Mouse (Mus musculus): ENCODE results near the gene Stpg3. TPM values are rescaled to one million over a fixed set of nuclear protein-coding genes. Genes with fewer than 3 reads are reported as not detected.
A peak's percentile ranks its signal among the peaks of the same experiment; 100 is the strongest.
"Not testable (repeated sequence)": the region's sequence is repeated elsewhere in the genome, so short reads cannot be mapped to it uniquely, and the experiment has no call there.

Gene Stpg3
- polyA plus RNA-seq (2014; fragmentation: Nextera tagmentation; extraction: Ambion mirVana) = not detected in 2 replicates

DNA sequence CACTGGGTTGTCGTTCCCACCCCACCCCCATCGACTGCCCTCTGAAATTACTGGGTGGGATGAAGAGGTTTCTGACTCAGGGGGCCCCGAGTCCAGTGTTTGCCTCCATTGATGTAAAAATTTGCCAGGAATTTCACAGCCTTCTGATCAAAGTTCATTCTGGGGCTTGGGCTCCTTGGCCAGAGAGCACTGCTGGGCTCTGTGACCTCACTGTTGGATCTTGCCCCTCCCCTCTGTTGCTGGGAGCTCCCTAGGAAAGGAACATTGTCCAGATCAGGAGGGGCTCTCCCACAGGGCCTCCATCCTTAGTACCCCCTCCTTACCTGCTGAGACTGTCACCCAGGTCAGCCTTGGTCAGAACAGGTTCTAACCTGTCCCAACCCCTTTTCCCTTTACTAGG is at the start of gene Stpg3:
Gene Stpg3, minus strand, starts transcription at position 194 of the 400 bp plus-strand sequence.
- no peak within 1 kb of the TSS for H3K4me2 ChIP-seq
- H3K36me3 ChIP-seq (ENCODE audit: control insufficient read depth, insufficient read depth, low read length) = no peaks in the 10 kb centered on the region
- ATAC-seq (ENCODE audit: low FRiP score) = no peak
- H3K9ac ChIP-seq (ENCODE audit: low read length) = no peak within 1 kb of the TSS
- DNase-seq (ENCODE audit: low spot score, missing footprints) = peak; percentile 45
- no peaks in the 10 kb centered on the region for H3K9me3 ChIP-seq (ENCODE audit: control insufficient read depth, low read length)
- H3K4me3 ChIP-seq (ENCODE audit: low read depth, low read length) = no peak within 1 kb of the TSS
- no peaks in the 10 kb centered on the region for H3K27me3 ChIP-seq (ENCODE audit: control insufficient read depth, insufficient read depth, low read length)
- H3K4me1 ChIP-seq (ENCODE audit: control insufficient read depth, insufficient read depth, low read length) = peaks cover 18% of the 10 kb centered on the region
- 67% methylated on average over 3 of the region's 3 CpGs for WGBS
- H3K27ac ChIP-seq (ENCODE audit: low read depth, low read length) = no peak within 1 kb of the TSS

- DNase-seq (ENCODE audit: low spot score, missing footprints) (peak; percentile 79), ATAC-seq (ENCODE audit: low FRiP score) (no peak)
- Histone ChIP-seq H3K9me3 (ENCODE audit: control insufficient read depth, low read length) (no peaks in the 10 kb centered on the region), H3K27me3 (ENCODE audit: control insufficient read depth, insufficient read depth, low read length) (peaks cover 19% of the 10 kb centered on the region), H3K27ac (ENCODE audit: low read depth, low read length) (no peak overlapping the region), H3K4me1 (ENCODE audit: control insufficient read depth, insufficient read depth, low read length) (peaks cover 12% of the 10 kb centered on the region), H3K4me2 (peak overlapping the region; percentile 100), H3K4me3 (ENCODE audit: low read depth, low read length) (peak overlapping the region; percentile 65), H3K36me3 (ENCODE audit: control insufficient read depth, insufficient read depth, low read length) (no peaks in the 10 kb centered on the region), H3K9ac (ENCODE audit: low read length) (peak overlapping the region; percentile 50)
- WGBS = 21% methylated on average over 12 of the region's 12 CpGs
Measured at GRCm38 (mm10) chr2:25263623-25264285, 49.3 kb upstream of the Stpg3 start.

GRCm38 (mm10) chr2:25262795-25263622 is 48.6 kb upstream of the Stpg3 start:
- DNase-seq (ENCODE audit: low spot score, missing footprints) = no peak
- peak overlapping the region; percentile 100 for H3K4me2 ChIP-seq
- no peak overlapping the region for H3K27ac ChIP-seq (ENCODE audit: low read depth, low read length)
- H3K9me3 ChIP-seq (ENCODE audit: control insufficient read depth, low read length) = no peaks in the 10 kb centered on the region
- H3K4me3 ChIP-seq (ENCODE audit: low read depth, low read length) = peak overlapping the region; percentile 65
- H3K36me3 ChIP-seq (ENCODE audit: control insufficient read depth, insufficient read depth, low read length) = no peaks in the 10 kb centered on the region
- ATAC-seq (ENCODE audit: low FRiP score) = no peak; the same call in none of the 2 replicates
- peaks cover 19% of the 10 kb centered on the region for H3K27me3 ChIP-seq (ENCODE audit: control insufficient read depth, insufficient read depth, low read length)
- H3K4me1 ChIP-seq (ENCODE audit: control insufficient read depth, insufficient read depth, low read length) = peaks cover 12% of the 10 kb centered on the region
- WGBS = under 1% methylated on average over 82 of the region's 82 CpGs
- H3K9ac ChIP-seq (ENCODE audit: low read length) = peak overlapping the region; percentile 50

GRCm38 (mm10) chr2:25262291-25262767 is 47.9 kb upstream of the Stpg3 start, which contains the start of gene Tprn:
TSS of gene Tprn (plus strand) at chr2:25262618.
- H3K4me3 ChIP-seq (ENCODE audit: low read depth, low read length) = peak within 1 kb of the TSS; percentile 65
- H3K4me1 ChIP-seq (ENCODE audit: control insufficient read depth, insufficient read depth, low read length) = peaks cover 12% of the 10 kb centered on the region
- no peak within 1 kb of the TSS for H3K27ac ChIP-seq (ENCODE audit: low read depth, low read length)
- H3K4me2 ChIP-seq = peak within 1 kb of the TSS; percentile 100
- H3K27me3 ChIP-seq (ENCODE audit: control insufficient read depth, insufficient read depth, low read length) = peaks cover 19% of the 10 kb centered on the region
- H3K36me3 ChIP-seq (ENCODE audit: control insufficient read depth, insufficient read depth, low read length) = no peaks in the 10 kb centered on the region
- H3K9ac ChIP-seq (ENCODE audit: low read length) = peak within 1 kb of the TSS; percentile 54
- ATAC-seq (ENCODE audit: low FRiP score) (peak; percentile 99), DNase-seq (ENCODE audit: low spot score, missing footprints) (peak; percentile 97)
- WGBS = under 1% methylated on average over 39 of the region's 39 CpGs
- H3K9me3 ChIP-seq (ENCODE audit: control insufficient read depth, low read length) = no peaks in the 10 kb centered on the region

DNA sequence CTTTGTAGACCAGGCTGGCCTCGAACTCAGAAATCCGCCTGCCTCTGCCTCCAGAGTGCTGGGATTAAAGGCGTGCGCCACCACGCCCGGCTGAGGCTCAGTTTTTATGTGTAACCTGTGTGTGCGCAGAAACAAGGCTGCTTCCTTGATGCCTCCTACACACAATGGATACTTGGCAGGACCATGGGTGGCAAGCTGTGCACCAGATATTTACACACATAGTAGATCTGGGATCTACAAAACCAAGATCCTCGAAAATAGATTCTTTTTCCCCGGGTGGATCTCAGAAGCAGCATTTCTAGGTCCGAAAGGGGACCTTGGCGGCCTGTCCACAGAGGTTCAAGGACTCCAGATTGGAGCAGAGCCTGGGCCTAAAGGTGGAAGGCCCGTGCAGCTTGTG is 47.4 kb upstream of the Stpg3 start:
- H3K9me3 ChIP-seq (ENCODE audit: control insufficient read depth, low read length) = no peaks in the 10 kb centered on the region
- ATAC-seq (ENCODE audit: low FRiP score) (no peak), DNase-seq (ENCODE audit: low spot score, missing footprints) (no peak)
- H3K27me3 ChIP-seq (ENCODE audit: control insufficient read depth, insufficient read depth, low read length) = peaks cover 19% of the 10 kb centered on the region
- H3K4me1 ChIP-seq (ENCODE audit: control insufficient read depth, insufficient read depth, low read length) = peaks cover 12% of the 10 kb centered on the region
- H3K4me2 ChIP-seq = peak overlapping the region; percentile 100
- WGBS = 46% methylated on average over 12 of the region's 12 CpGs
- peak overlapping the region; percentile 65 for H3K4me3 ChIP-seq (ENCODE audit: low read depth, low read length)
- no peak overlapping the region for H3K27ac ChIP-seq (ENCODE audit: low read depth, low read length)
- H3K9ac ChIP-seq (ENCODE audit: low read length) = peak overlapping the region; percentile 54; the same call in 1 of the 2 replicates
- H3K36me3 ChIP-seq (ENCODE audit: control insufficient read depth, insufficient read depth, low read length) = no peaks in the 10 kb centered on the region

DNA sequence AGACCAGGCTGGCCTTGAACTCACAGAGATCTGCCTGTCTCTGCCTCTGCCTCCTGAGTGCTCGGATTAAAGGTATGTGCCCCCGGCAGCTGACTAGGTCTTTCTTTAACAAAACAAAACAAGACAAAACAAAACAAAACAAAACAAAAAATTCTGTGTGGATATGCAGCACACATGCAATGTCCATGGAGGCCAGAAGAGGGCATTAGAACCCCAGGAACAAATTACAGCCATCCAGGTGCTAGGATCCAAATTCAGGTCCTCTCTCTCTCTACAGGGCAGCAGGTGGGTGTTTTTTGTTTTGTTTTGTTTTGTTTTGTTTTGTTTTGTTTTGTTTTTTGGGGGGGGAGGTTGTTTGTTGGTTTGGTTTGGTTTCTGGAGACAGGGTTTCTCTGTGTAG is 44.5 kb upstream of the Stpg3 start:
- no peak overlapping the region for H3K4me3 ChIP-seq (ENCODE audit: low read depth, low read length)
- WGBS = 59% methylated on average over 2 of the region's 2 CpGs
- H3K27ac ChIP-seq (ENCODE audit: low read depth, low read length) = no peak overlapping the region
- no peaks in the 10 kb centered on the region for H3K9me3 ChIP-seq (ENCODE audit: control insufficient read depth, low read length)
- no peak overlapping the region for H3K4me2 ChIP-seq
- no peak overlapping the region for H3K9ac ChIP-seq (ENCODE audit: low read length)
- no peak for ATAC-seq (ENCODE audit: low FRiP score)
- H3K4me1 ChIP-seq (ENCODE audit: control insufficient read depth, insufficient read depth, low read length) = peaks cover 20% of the 10 kb centered on the region
- peaks cover 11% of the 10 kb centered on the region for H3K27me3 ChIP-seq (ENCODE audit: control insufficient read depth, insufficient read depth, low read length)
- no peaks in the 10 kb centered on the region for H3K36me3 ChIP-seq (ENCODE audit: control insufficient read depth, insufficient read depth, low read length)
- DNase-seq (ENCODE audit: low spot score, missing footprints) = no peak

DNA sequence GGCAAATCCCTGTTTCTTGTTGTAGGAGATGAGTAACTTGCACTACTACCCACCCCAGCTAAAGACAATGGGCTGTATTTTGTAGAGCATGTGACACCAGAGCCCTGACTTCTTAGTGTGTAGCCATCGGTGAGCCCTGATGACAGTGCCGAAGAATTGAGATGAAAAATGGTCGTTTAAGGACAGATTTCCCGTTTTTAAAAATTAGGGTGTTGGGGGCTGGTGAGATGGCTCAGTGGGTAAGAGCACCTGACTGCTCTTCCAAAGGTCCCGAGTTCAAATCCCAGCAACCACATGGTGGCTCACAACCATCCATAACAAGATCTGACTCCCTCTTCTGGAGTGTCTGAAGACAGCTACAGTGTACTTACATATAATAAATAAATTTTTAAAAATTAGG is 42.8 kb upstream of the Stpg3 start:
- 93% methylated on average over 5 of the region's 5 CpGs for WGBS
- not testable (repeated sequence) for H3K4me3 ChIP-seq (ENCODE audit: low read depth, low read length); H3K27ac ChIP-seq (ENCODE audit: low read depth, low read length); H3K36me3 ChIP-seq (ENCODE audit: control insufficient read depth, insufficient read depth, low read length); ATAC-seq (ENCODE audit: low FRiP score); DNase-seq (ENCODE audit: low spot score, missing footprints); H3K9ac ChIP-seq (ENCODE audit: low read length); H3K4me2 ChIP-seq; H3K9me3 ChIP-seq (ENCODE audit: control insufficient read depth, low read length); H3K27me3 ChIP-seq (ENCODE audit: control insufficient read depth, insufficient read depth, low read length)
- peaks cover 13% of the 10 kb centered on the region for H3K4me1 ChIP-seq (ENCODE audit: control insufficient read depth, insufficient read depth, low read length)

- Histone ChIP-seq H3K9ac (ENCODE audit: low read length) (peak overlapping the region; percentile 91), H3K4me3 (ENCODE audit: low read depth, low read length) (peak overlapping the region; percentile 85), H3K4me1 (ENCODE audit: control insufficient read depth, insufficient read depth, low read length) (peaks cover 13% of the 10 kb centered on the region), H3K4me2 (peak overlapping the region; percentile 80)
- WGBS = 69% methylated on average over 10 of the region's 12 CpGs
- not testable (repeated sequence) for H3K36me3 ChIP-seq (ENCODE audit: control insufficient read depth, insufficient read depth, low read length); ATAC-seq (ENCODE audit: low FRiP score); H3K9me3 ChIP-seq (ENCODE audit: control insufficient read depth, low read length); DNase-seq (ENCODE audit: low spot score, missing footprints); H3K27ac ChIP-seq (ENCODE audit: low read depth, low read length); H3K27me3 ChIP-seq (ENCODE audit: control insufficient read depth, insufficient read depth, low read length)
Measured at GRCm38 (mm10) chr2:25256443-25257109, 42.1 kb upstream of the Stpg3 start.

Data from midbrain, embryonic 11.5 days (tissue).